Mouse (Mus musculus) liver, postnatal 0 days (tissue): ENCODE measurements around the gene Atg2b.

Source experiments
- CTCF ChIP-seq: sonication (generic); IDR thresholded peaks from 2 replicates; pipeline ENCODE4 v1.5.1; 2016; ENCODE audit warnings: antibody characterized with exemption, low read depth
- EP300 ChIP-seq: IDR thresholded peaks from 2 replicates; pipeline ENCODE4 v1.6.1; 2016; ENCODE audit warnings: antibody characterized with exemption, low read depth, mild to moderate bottlenecking

GRCm38 (mm10) chr12:105587526-105587925 lies 97.5 kb downstream of the Atg2b start:
- TF ChIP-seq EP300 (no peak), CTCF (no peak)
